Mouse (Mus musculus): Measurements from ENCODE around the gene Krt76.

The Krt76 gene

GRCm38 (mm10) chr15:101892820-101893219 is at the start of gene Krt76:
Gene Krt76 (minus strand): TSS chr15:101892920.
- DNase-seq (ENCODE audit: low spot score) = no peak

GRCm38 (mm10) chr15:101941948-101942347 is 49.2 kb upstream of the Krt76 start:
- no peak for DNase-seq (ENCODE audit: low spot score)

- DNase-seq (ENCODE audit: low spot score) = no peak
Observed at GRCm38 (mm10) chr15:101940274-101940829, 47.6 kb upstream of the Krt76 start, which contains the start of gene Krt79. Gene Krt79 (minus strand): TSS chr15:101940324.

- DNase-seq (ENCODE audit: low spot score) = no peak
Observed at GRCm38 (mm10) chr15:101938600-101939308, 46.0 kb upstream of the Krt76 start.

GRCm38 (mm10) chr15:101933024-101933423 is 40.3 kb upstream of the Krt76 start:
- no peak for DNase-seq (ENCODE audit: low spot score)

- DNase-seq (ENCODE audit: low spot score) = no peak
Observed at GRCm38 (mm10) chr15:101929666-101930065, 36.9 kb upstream of the Krt76 start.

DNA sequence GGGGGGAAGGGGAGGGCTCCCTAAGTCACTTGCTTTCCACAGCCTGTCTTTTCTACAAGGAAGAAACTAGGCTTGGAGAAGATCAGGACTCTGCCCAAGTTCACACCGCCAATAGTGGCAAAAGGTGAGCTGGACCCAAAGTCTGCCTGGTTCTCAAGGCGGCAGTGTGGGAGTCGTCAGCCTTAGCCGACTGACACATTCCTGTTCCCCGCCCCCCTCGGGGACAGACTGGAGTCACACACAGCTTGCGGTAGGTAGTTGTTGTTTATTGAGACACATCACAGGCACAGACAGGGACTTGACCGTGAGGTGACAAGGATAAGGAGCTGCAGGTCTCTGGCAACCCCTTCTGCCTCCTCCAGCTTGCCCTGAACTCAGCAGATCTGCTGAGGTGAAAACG is 36.4 kb upstream of the Krt76 start:
- no peak for DNase-seq (ENCODE audit: low spot score)

GRCm38 (mm10) chr15:101927340-101928080 is 34.8 kb upstream of the Krt76 start:
- peak; percentile 61 for DNase-seq (ENCODE audit: low spot score)

- DNase-seq (ENCODE audit: low spot score) = no peak
Observed at GRCm38 (mm10) chr15:101925041-101925440, 32.3 kb upstream of the Krt76 start.

DNA sequence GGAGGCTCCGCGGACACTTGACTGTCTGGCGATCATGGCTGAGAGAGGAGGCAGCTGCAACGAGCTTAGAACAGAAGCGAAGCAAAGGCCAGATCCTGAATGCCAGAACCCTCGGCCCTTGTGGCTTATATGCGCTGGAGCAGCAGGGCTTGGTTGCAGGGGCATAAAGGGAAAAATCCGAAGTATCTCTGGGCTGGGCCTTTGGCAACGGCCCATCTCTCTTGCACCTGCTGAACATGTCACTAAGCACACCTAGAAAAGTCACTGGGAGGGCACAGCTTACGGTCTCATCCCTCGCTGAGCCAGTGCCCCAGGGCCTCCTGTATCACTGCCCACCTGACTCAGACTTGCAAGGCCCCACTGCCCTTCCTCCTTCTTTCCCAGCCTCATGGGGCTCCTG is 31.9 kb upstream of the Krt76 start, which contains the start of gene Krt4:
Gene Krt4 (minus strand): TSS at position 101 of the 400 bp plus-strand sequence.
- no peak for DNase-seq (ENCODE audit: low spot score)

DNA sequence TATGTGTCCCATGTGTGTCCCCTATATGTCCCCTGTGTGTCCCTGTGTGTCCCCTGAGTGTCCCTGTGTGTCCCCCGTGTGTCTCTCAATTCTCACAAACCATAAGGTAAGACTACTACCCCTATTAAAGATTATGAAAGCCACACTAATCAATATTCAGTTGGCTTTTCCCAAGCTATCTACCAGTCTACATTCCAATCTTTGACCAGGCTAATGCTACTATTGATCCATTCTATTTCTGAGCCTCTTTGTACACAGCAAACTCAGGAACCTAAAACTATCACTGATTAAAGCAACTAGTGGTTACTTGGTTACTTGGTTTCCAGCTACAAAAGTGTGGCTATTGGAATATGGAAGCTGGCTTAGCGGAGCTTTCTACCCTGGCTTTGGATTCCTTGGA is 29.6 kb upstream of the Krt76 start:
- no peak for DNase-seq (ENCODE audit: low spot score)

DNA sequence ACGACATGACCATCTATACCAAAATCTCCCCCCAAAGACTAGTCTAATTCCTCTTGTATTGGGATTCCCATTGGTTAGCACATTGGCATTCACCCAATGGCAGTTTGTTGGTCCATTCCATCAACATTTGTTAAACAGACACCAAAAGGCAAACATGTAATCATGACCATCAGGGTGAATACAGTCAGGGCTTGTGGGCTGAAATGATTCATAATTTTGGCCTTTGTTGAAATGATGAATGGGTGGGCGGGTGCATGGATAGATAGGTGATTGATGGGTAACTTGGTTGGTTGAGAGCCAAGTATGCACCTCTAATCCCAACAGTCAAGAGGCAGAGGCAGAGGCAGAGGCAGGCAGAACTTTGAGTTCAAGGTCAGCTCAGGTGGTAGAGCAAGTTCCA is 23.4 kb upstream of the Krt76 start:
- DNase-seq (ENCODE audit: low spot score) = no peak

DNA sequence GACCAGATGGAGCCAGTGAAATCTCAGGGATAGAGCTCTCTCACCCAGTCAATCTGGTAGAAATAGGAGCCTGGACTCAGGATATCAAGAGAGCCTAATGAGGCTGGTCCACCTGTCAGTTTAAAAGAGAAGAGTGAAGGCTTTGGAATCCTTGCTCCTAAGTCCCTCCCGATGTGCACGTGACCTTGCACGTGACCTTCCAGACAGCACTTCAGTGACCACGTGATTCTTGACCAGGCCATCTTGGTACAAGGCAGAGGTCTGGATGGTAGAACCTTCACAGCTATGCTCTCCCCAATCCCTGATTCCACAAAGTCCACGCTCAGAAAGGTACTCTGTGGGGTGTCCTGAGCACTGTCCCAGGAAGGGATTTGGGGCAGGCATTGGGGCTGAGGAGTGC is 12.1 kb upstream of the Krt76 start:
- DNase-seq (ENCODE audit: low spot score) = no peak

- no peak for DNase-seq (ENCODE audit: low spot score)
Observed at GRCm38 (mm10) chr15:101902171-101903149, 9.7 kb upstream of the Krt76 start.

DNA sequence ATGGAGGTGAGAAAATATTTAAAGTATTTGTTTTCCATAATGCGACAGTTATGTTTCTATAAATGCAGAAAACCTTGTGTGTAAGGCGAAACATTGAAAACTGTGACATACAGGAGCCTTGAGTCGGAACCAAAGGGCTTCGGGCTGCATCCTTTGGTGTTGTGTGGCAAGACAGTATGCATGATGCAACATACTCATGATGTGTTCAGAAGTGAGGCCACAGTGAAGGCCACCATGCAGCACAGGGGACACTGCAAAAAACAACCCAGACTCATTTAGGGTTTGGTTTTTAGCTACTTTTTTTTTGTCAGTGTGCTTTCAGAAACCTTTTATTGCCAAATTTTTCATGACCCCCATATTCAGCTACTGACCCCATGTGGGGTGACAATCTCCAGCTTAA is 2.5 kb upstream of the Krt76 start:
- no peak for DNase-seq (ENCODE audit: low spot score)

GRCm38 (mm10) chr15:101879776-101880175 is 12.9 kb downstream of the Krt76 start:
- DNase-seq (ENCODE audit: low spot score) = peak; percentile 48

DNA sequence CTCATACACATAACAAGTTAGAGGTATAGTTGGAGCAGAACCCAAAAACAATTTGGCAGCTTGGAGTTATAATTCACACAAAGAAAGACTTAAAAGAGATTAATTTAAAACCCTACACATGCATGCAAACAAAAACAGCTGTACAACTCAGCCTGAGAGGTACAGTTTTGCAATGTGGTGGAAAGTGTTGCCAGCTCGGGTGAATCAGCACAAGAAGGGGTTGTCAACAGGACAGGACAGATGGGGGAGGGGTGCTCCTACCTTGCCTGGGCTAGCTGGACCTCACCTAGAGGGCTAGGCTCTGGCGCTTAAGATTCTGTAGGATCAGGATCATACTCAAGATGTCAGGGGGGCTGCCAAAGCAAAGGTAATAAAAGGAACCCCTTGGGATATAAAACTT is 14.7 kb downstream of the Krt76 start:
- no peak for DNase-seq (ENCODE audit: low spot score)

DNA sequence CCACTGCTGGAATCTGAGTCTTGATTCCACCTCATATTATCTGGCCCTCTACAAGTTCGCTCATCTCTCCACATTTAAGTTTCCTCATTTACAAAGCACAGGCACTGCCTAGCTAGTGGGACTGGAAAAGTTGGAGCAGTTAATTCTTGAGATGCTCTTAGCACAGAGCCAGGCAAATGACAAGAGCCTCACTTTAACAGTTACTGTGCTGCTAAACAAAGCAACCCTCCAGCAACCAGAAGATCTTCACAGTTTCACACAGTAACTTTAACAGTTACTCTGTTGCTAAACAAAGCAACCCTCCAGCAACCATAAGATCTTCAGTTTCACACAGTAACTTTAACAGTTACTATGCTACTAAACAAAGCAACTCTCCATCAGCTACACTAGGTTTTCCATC is 18.3 kb downstream of the Krt76 start:
- DNase-seq (ENCODE audit: low spot score) = no peak

GRCm38 (mm10) chr15:101873231-101873630 is 19.5 kb downstream of the Krt76 start:
- no peak for DNase-seq (ENCODE audit: low spot score)

DNA sequence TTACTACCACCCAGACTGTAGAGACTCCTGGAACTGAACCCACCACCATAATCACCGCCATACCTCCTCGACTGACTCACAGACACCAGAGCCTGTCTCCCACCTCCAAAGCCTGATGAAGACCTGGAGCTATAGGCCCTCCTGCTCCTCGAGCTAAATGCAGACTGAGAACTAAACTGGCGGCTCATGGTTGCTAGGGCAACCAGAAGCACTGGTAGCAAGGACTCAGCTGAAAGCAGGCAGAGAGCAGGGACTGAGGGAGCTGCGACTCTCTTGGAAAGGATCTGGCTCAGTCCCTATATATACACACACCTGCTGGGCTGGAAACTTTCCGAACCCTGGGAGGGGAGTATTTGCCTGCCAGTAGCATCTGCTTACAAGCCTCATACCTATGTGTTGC is 23.3 kb downstream of the Krt76 start, which contains the start of gene Krt77:
Gene Krt77 (minus strand): TSS at position 275 of the 400 bp plus-strand sequence.
- DNase-seq (ENCODE audit: low spot score) = no peak

- no peak for DNase-seq (ENCODE audit: low spot score)
Observed at GRCm38 (mm10) chr15:101866754-101867153, 26.0 kb downstream of the Krt76 start.
